Mouse (Mus musculus): ENCODE measurements around the gene Vav3. TPM values are rescaled to one million over a fixed set of nuclear protein-coding genes. Genes with fewer than 3 reads are reported as not detected.
"Not testable (repeated sequence)": the region's sequence is repeated elsewhere in the genome, so short reads cannot be mapped to it uniquely, and the experiment has no call there.

The Vav3 gene
- polyA plus RNA-seq, 1 experiment from 2014 or later = 3.4 TPM

- no peak for ATAC-seq (ENCODE audit: insufficient read depth)
- no peak overlapping the region for H3K9ac ChIP-seq
- no peaks in the 10 kb centered on the region for H3K27me3 ChIP-seq
- no peak overlapping the region for H3K4me3 ChIP-seq (replicated peaks)
- H3K4me2 ChIP-seq = no peak overlapping the region
- no peaks in the 10 kb centered on the region for H3K36me3 ChIP-seq (replicated peaks)
- H3K4me1 ChIP-seq (replicated peaks) = no peaks in the 10 kb centered on the region
- H3K27ac ChIP-seq (replicated peaks) = no peak overlapping the region
- H3K9me3 ChIP-seq (replicated peaks) = no peaks in the 10 kb centered on the region
- WGBS (ENCODE audit: insufficient replicate concordance) = 55% methylated on average over 3 of the region's 3 CpGs
Measured at GRCm38 (mm10) chr3:109444077-109444476, 103.6 kb downstream of the Vav3 start.

DNA sequence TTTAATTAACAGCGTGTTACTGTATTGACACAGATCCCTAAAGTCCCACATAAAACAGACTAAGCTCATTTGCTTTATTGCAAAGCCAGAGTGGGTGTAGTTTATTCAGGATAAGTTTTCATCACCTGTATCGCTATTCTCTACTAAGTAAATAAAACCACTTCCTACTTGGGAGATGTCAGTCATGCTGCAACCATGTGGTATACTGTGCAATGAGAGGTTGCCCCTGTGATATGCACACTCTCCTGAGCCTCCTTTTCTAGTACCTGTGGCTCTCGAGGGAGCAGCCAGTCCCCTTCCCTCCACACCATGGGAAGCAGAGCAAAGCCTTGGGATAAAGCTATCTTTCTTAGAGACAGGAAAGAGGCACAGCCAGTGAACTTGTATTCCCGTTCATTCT lies 106.5 kb downstream of the Vav3 start:
- no peaks in the 10 kb centered on the region for H3K4me1 ChIP-seq (replicated peaks)
- 43% methylated on average over 4 of the region's 4 CpGs for WGBS (ENCODE audit: insufficient replicate concordance)

DNA sequence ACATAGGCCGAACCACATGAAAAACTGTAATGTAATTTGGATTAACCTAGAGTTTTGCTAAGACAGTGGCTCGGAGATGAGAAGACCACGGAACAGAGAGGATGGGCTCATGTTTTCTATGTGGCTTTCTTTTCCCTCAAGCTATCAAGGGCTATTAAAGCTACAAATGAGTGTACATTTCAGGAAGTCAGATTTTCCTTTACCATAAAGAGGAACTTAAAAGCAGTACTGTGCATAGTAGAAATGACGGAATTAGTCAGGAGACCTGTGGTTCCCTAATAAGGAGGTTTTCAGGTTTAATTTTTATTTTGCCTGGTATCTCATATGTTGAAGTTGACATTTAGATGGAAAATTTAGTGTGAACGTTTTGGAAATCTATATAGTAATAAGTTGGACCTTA lies 107.8 kb downstream of the Vav3 start:
- H3K9me3 ChIP-seq (replicated peaks); H3K4me1 ChIP-seq (replicated peaks); H3K4me2 ChIP-seq; H3K4me3 ChIP-seq (replicated peaks); H3K27ac ChIP-seq (replicated peaks); H3K27me3 ChIP-seq; H3K9ac ChIP-seq; H3K36me3 ChIP-seq (replicated peaks); ATAC-seq (ENCODE audit: insufficient read depth): not testable (repeated sequence)
- WGBS (ENCODE audit: insufficient replicate concordance) = 35% methylated on average over 5 of the region's 5 CpGs

More for the DNA sequence above, 106.5 kb downstream of the Vav3 start:
- Histone ChIP-seq H3K9me3 (replicated peaks) (no peaks in the 10 kb centered on the region), H3K27ac (replicated peaks) (no peak overlapping the region), H3K4me3 (replicated peaks) (no peak overlapping the region), H3K36me3 (replicated peaks) (no peaks in the 10 kb centered on the region), H3K9ac (no peak overlapping the region), H3K4me2 (no peak overlapping the region), H3K27me3 (no peaks in the 10 kb centered on the region)
- no peak for ATAC-seq (ENCODE audit: insufficient read depth)

DNA sequence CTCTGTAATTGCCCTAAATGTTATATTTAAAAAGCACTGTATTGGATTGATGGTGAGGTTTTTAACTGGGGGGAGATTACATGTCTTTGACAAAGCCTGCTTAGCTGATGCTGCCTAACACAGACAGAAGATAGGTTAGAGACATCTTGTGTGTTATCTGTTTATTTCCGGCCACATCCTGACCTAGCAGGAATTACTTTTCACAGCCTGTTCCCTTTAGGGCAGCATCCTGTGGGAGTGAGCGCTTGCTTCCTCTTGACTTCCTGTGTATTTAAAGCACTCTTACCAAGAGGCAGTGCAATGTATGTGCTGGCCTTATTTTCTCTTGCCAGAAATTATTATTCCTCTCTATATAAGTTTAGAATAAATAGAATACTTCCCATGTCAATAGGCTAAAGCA lies 111.5 kb downstream of the Vav3 start:
- no peaks in the 10 kb centered on the region for H3K4me1 ChIP-seq (replicated peaks)
- H3K9ac ChIP-seq = no peak overlapping the region
- H3K27ac ChIP-seq (replicated peaks) = no peak overlapping the region
- WGBS (ENCODE audit: insufficient replicate concordance) = 13% methylated on average over 2 of the region's 2 CpGs
- no peaks in the 10 kb centered on the region for H3K9me3 ChIP-seq (replicated peaks)
- no peak overlapping the region for H3K4me3 ChIP-seq (replicated peaks)
- no peaks in the 10 kb centered on the region for H3K27me3 ChIP-seq
- no peaks in the 10 kb centered on the region for H3K36me3 ChIP-seq (replicated peaks)
- H3K4me2 ChIP-seq = no peak overlapping the region
- ATAC-seq (ENCODE audit: insufficient read depth) = no peak

DNA sequence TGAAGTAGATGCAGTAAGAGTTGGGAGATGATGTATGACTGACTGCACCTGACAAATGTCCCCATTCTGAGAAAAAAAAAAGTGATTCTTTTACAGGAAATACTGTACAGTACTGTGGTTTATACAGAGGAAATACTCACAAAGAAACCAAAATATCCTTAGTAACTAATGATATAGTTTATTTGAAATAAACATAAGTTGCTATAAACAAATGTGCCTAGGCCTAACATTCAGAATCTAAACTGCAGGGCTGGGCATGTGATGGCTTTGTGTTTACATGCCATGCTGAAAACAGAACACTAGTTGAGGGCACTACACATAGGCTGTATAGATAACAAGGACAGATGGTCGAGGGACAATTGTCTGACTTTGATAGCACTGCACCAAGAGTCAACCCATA lies 114.2 kb downstream of the Vav3 start:
- no peaks in the 10 kb centered on the region for H3K27me3 ChIP-seq
- no peaks in the 10 kb centered on the region for H3K9me3 ChIP-seq (replicated peaks)
- 16% methylated on average over 1 of the region's 1 CpGs for WGBS (ENCODE audit: insufficient replicate concordance)
- H3K4me1 ChIP-seq (replicated peaks) = no peaks in the 10 kb centered on the region
- ATAC-seq (ENCODE audit: insufficient read depth) = no peak
- no peak overlapping the region for H3K9ac ChIP-seq
- no peak overlapping the region for H3K4me2 ChIP-seq
- no peaks in the 10 kb centered on the region for H3K36me3 ChIP-seq (replicated peaks)
- no peak overlapping the region for H3K4me3 ChIP-seq (replicated peaks)
- no peak overlapping the region for H3K27ac ChIP-seq (replicated peaks)

GRCm38 (mm10) chr3:109456340-109456739 lies 115.9 kb downstream of the Vav3 start:
- H3K9me3 ChIP-seq (replicated peaks) = no peaks in the 10 kb centered on the region
- no peaks in the 10 kb centered on the region for H3K36me3 ChIP-seq (replicated peaks)
- H3K27me3 ChIP-seq = no peaks in the 10 kb centered on the region
- no peak overlapping the region for H3K27ac ChIP-seq (replicated peaks)
- WGBS (ENCODE audit: insufficient replicate concordance) = 69% methylated on average over 1 of the region's 1 CpGs
- H3K9ac ChIP-seq = no peak overlapping the region
- no peaks in the 10 kb centered on the region for H3K4me1 ChIP-seq (replicated peaks)
- ATAC-seq (ENCODE audit: insufficient read depth) = no peak
- no peak overlapping the region for H3K4me3 ChIP-seq (replicated peaks)
- no peak overlapping the region for H3K4me2 ChIP-seq

DNA sequence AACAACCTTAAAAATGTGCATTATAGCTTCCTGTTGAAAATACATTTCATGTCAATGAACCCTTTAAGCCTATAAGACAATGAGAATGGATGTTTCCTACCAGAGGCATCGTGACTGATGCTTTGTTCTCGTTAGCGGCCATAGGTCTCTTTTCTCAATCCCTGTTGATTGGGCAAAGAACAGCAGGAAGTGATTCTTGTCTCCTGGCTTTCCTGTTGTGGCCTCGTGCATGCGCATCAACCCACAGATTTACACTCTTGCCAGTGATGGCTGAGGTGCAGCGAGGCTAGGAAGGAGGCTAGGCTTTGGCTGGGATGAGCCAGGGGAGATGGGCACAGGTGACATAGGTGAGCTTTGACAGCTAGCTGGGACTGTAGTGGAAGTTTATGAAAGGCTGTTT lies 123.2 kb downstream of the Vav3 start:
- Histone ChIP-seq H3K36me3 (replicated peaks) (no peaks in the 10 kb centered on the region), H3K4me3 (replicated peaks) (no peak overlapping the region), H3K4me2 (no peak overlapping the region), H3K27me3 (no peaks in the 10 kb centered on the region), H3K9ac (no peak overlapping the region), H3K9me3 (replicated peaks) (no peaks in the 10 kb centered on the region), H3K27ac (replicated peaks) (no peak overlapping the region), H3K4me1 (replicated peaks) (peaks cover 3% of the 10 kb centered on the region; the same call in 1 of the 2 replicates)
- WGBS (ENCODE audit: insufficient replicate concordance) = 34% methylated on average over 6 of the region's 6 CpGs
- no peak for ATAC-seq (ENCODE audit: insufficient read depth)

- no peak overlapping the region for H3K9ac ChIP-seq
- H3K4me3 ChIP-seq (replicated peaks) = no peak overlapping the region
- H3K9me3 ChIP-seq (replicated peaks) = no peaks in the 10 kb centered on the region
- H3K4me2 ChIP-seq = no peak overlapping the region
- H3K36me3 ChIP-seq (replicated peaks) = no peaks in the 10 kb centered on the region
- no peak overlapping the region for H3K27ac ChIP-seq (replicated peaks)
- no peak for ATAC-seq (ENCODE audit: insufficient read depth)
- WGBS (ENCODE audit: insufficient replicate concordance) = 38% methylated on average over 8 of the region's 8 CpGs
- H3K27me3 ChIP-seq = no peaks in the 10 kb centered on the region
- peaks cover 3% of the 10 kb centered on the region; the same call in 1 of the 2 replicates for H3K4me1 ChIP-seq (replicated peaks)
Measured at GRCm38 (mm10) chr3:109464600-109464999, 124.1 kb downstream of the Vav3 start.

GRCm38 (mm10) chr3:109466541-109466940 lies 126.1 kb downstream of the Vav3 start:
- no peaks in the 10 kb centered on the region for H3K27me3 ChIP-seq
- H3K27ac ChIP-seq (replicated peaks) = no peak overlapping the region
- H3K4me1 ChIP-seq (replicated peaks) = peaks cover 3% of the 10 kb centered on the region; the same call in 1 of the 2 replicates
- no peaks in the 10 kb centered on the region for H3K9me3 ChIP-seq (replicated peaks)
- no peak for ATAC-seq (ENCODE audit: insufficient read depth)
- H3K4me2 ChIP-seq = no peak overlapping the region
- H3K4me3 ChIP-seq (replicated peaks) = no peak overlapping the region
- H3K36me3 ChIP-seq (replicated peaks) = no peaks in the 10 kb centered on the region
- no peak overlapping the region for H3K9ac ChIP-seq

DNA sequence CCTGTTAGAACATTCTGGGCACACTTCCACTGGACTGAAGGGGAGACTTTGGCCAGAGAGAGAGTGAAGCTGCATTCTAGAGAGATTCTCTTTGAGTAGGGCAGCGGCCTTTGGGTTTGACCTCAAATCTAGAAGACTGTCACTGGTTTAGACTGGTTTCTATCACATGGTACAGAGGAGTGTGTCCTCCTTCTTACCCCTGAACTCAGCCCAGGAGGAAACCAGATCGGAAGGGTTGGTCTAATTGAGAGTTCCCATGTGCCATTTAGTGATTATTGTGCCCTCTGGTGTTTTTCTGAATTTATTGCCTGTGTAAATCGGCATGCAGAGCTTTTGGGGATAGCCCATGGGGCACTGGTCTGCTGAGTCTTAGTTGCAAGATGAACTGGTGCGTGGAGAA lies 126.8 kb downstream of the Vav3 start:
- Histone ChIP-seq H3K27me3 (no peaks in the 10 kb centered on the region), H3K4me2 (no peak overlapping the region), H3K9ac (no peak overlapping the region), H3K4me3 (replicated peaks) (no peak overlapping the region), H3K4me1 (replicated peaks) (peaks cover 3% of the 10 kb centered on the region; the same call in 1 of the 2 replicates), H3K36me3 (replicated peaks) (no peaks in the 10 kb centered on the region), H3K9me3 (replicated peaks) (no peaks in the 10 kb centered on the region), H3K27ac (replicated peaks) (no peak overlapping the region)
- ATAC-seq (ENCODE audit: insufficient read depth) = no peak
- 32% methylated on average over 4 of the region's 4 CpGs for WGBS (ENCODE audit: insufficient replicate concordance)

DNA sequence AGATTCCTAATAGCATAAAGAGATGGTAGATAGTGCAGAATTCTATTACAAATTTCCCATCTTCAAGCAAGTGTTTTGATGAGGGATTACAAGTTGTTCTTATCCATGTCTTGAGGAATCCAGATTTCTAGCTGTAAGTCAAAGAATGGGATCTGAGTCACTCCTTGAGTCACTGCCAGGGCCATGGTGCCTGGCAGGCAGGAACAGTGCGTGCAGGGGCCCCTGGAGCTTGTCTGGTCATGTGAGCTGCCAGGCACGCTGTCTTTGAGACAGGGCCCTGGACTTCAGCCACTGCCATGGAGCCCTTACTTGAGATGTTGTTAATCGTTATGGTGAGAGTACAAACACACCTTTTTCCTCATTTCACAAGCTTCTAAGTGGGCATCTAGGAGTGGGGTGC lies 129.0 kb downstream of the Vav3 start:
- no peak for ATAC-seq (ENCODE audit: insufficient read depth)
- Histone ChIP-seq H3K36me3 (replicated peaks) (no peaks in the 10 kb centered on the region), H3K27ac (replicated peaks) (no peak overlapping the region), H3K9me3 (replicated peaks) (no peaks in the 10 kb centered on the region), H3K9ac (no peak overlapping the region), H3K4me3 (replicated peaks) (no peak overlapping the region), H3K4me2 (no peak overlapping the region), H3K4me1 (replicated peaks) (peaks cover 3% of the 10 kb centered on the region; the same call in 1 of the 2 replicates), H3K27me3 (no peaks in the 10 kb centered on the region)
- 50% methylated on average over 3 of the region's 3 CpGs for WGBS (ENCODE audit: insufficient replicate concordance)

GRCm38 (mm10) chr3:109470651-109471255 lies 130.3 kb downstream of the Vav3 start:
- H3K4me2 ChIP-seq = no peak overlapping the region
- peaks cover 3% of the 10 kb centered on the region; the same call in 1 of the 2 replicates for H3K4me1 ChIP-seq (replicated peaks)
- H3K27ac ChIP-seq (replicated peaks) = no peak overlapping the region
- no peak overlapping the region for H3K4me3 ChIP-seq (replicated peaks)
- no peak overlapping the region for H3K9ac ChIP-seq
- WGBS (ENCODE audit: insufficient replicate concordance) = 34% methylated on average over 1 of the region's 1 CpGs
- no peak for ATAC-seq (ENCODE audit: insufficient read depth)
- no peaks in the 10 kb centered on the region for H3K27me3 ChIP-seq
- no peaks in the 10 kb centered on the region for H3K36me3 ChIP-seq (replicated peaks)
- no peaks in the 10 kb centered on the region for H3K9me3 ChIP-seq (replicated peaks)
